Mouse (Mus musculus) embryonic facial prominence, embryonic 13.5 days (tissue): ENCODE results near the gene Mrps6. TPM values are rescaled to one million over a fixed set of nuclear protein-coding genes. Genes with fewer than 3 reads are reported as not detected.
A peak's percentile ranks its signal among the peaks of the same experiment; 100 is the strongest.

Experiments used
- ATAC-seq: fragments of 200-750 bp; cut with Nextera tagmentation; 2 replicates; pipeline ENCODE4 v1.8.0; 2017; ENCODE audit warnings: low read depth; ENCODE audit not compliant: insufficient number of reproducible peaks, insufficient read depth, low FRiP score, low TSS enrichment
- H3K27ac ChIP-seq: fragments of 300-500 bp; sonication (generic); 2 replicates; pipeline ENCODE4 v1.5.1; 2015; ENCODE audit warnings: moderate library complexity, mild to moderate bottlenecking, inconsistent platforms
- H3K27me3 ChIP-seq: fragments of 300-500 bp; sonication (generic); 2 replicates; pipeline ENCODE4 v1.6.1; 2015; ENCODE audit warnings: mild to moderate bottlenecking, inconsistent platforms
- H3K36me3 ChIP-seq: fragments of 300-500 bp; sonication (generic); 2 replicates; pipeline ENCODE4 v1.6.1; 2015; ENCODE audit warnings: mild to moderate bottlenecking, inconsistent platforms
- H3K4me1 ChIP-seq: fragments of 300-500 bp; sonication (generic); 2 replicates; pipeline ENCODE4 v1.6.1; 2015; ENCODE audit warnings: inconsistent platforms
- H3K4me2 ChIP-seq: fragments of 300-500 bp; sonication (generic); 2 replicates; pipeline ENCODE4 v1.6.1; 2015; ENCODE audit warnings: moderate library complexity, mild to moderate bottlenecking, inconsistent platforms
- H3K4me3 ChIP-seq: fragments of 300-500 bp; sonication (generic); 2 replicates; pipeline ENCODE4 v1.5.1; 2015; ENCODE audit warnings: mild to moderate bottlenecking, inconsistent platforms
- H3K9ac ChIP-seq: fragments of 300-500 bp; sonication (generic); 2 replicates; pipeline ENCODE4 v1.6.1; 2015; ENCODE audit warnings: mild to moderate bottlenecking, inconsistent platforms
- H3K9me3 ChIP-seq: fragments of 300-500 bp; sonication (generic); 2 replicates; pipeline ENCODE4 v1.6.1; 2016; ENCODE audit warnings: inconsistent platforms
- WGBS: fragments of 180-500 bp; shearing (Covaris S2); methylation state at CpG from one replicate; pipeline ENCODE4 v1.1.7; 2015; ENCODE audit warnings: mixed read lengths; 5-methylcytosine and 5-hydroxymethylcytosine counted together
- polyA plus RNA-seq: library from polyadenylated mRNA; unstranded; fragments of >200 nt; fragmentation: Nextera tagmentation; extraction: Ambion mirVana; gene quantifications from 2 replicates; pipeline ENCODE4 v1.2.1, GENCODE M21; 2015

Gene Mrps6
- polyA plus RNA-seq, 1 experiment from 2014 or later = 98.3 TPM

DNA sequence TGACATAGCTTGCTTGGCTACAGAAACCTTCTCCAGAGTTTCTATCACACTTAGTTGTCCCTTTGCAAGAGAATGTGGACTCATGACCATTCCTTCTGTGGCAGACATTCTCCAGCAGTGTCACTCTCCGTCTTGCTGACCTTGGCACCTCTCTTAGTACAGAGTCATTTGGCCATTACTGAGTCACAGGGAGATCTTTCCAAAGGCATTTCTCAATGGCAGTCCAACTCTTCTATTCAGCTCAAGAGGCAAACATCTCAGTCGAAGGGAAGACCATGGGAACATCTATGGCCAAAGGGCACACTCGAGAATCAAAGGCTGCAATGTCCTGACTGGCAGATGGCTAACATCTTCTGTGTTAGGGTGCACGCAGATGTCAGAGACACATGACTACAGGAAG lies 74.4 kb downstream of the Mrps6 start:
- no peaks in the 10 kb centered on the region for H3K36me3 ChIP-seq
- H3K4me1 ChIP-seq = peaks cover 7% of the 10 kb centered on the region; the same call in 1 of the 2 replicates
- H3K9me3 ChIP-seq = no peaks in the 10 kb centered on the region
- no peak for ATAC-seq
- no peak overlapping the region for H3K4me3 ChIP-seq
- H3K9ac ChIP-seq = no peak overlapping the region
- no peak overlapping the region for H3K27ac ChIP-seq
- no peak overlapping the region for H3K4me2 ChIP-seq
- no peaks in the 10 kb centered on the region for H3K27me3 ChIP-seq
- 84% methylated on average over 4 of the region's 4 CpGs for WGBS

GRCm38 (mm10) chr16:92134148-92134764 lies 76.2 kb downstream of the Mrps6 start:
- no peak overlapping the region for H3K27ac ChIP-seq
- no peak overlapping the region for H3K4me2 ChIP-seq
- no peak for ATAC-seq
- H3K9ac ChIP-seq = no peak overlapping the region
- H3K27me3 ChIP-seq = no peaks in the 10 kb centered on the region
- WGBS = 68% methylated on average over 11 of the region's 11 CpGs
- H3K36me3 ChIP-seq = no peaks in the 10 kb centered on the region
- H3K4me1 ChIP-seq = peaks cover 11% of the 10 kb centered on the region
- no peaks in the 10 kb centered on the region for H3K9me3 ChIP-seq
- H3K4me3 ChIP-seq = no peak overlapping the region

GRCm38 (mm10) chr16:92136275-92136674 lies 78.2 kb downstream of the Mrps6 start:
- Histone ChIP-seq H3K4me3 (no peak overlapping the region), H3K9me3 (no peaks in the 10 kb centered on the region), H3K4me2 (no peak overlapping the region), H3K4me1 (peaks cover 22% of the 10 kb centered on the region), H3K36me3 (no peaks in the 10 kb centered on the region), H3K27ac (no peak overlapping the region), H3K27me3 (no peaks in the 10 kb centered on the region), H3K9ac (no peak overlapping the region)
- no peak for ATAC-seq
- 90% methylated on average over 15 of the region's 15 CpGs for WGBS

GRCm38 (mm10) chr16:92139386-92140261 lies 81.6 kb downstream of the Mrps6 start:
- no peak for ATAC-seq

DNA sequence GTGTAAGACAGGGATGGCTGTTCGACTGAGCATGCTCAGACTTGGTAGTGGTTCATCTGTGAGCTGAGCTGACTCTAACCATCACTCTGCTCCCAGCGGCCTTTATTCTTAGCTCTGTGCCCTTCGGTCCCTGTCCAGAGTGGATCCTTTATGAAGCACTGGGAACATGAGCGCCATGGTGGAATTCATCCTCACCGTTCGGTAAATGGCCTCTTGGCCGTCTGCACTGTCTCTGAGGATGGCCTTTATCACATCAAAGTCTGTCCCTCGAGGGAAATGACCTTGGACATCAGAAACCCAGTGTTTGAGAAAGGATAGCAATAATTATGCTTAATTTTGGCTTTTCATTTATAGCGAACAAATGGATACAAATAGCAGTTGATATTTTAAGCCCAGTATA lies 82.3 kb downstream of the Mrps6 start:
- peak overlapping the region; percentile 79; the same call in 1 of the 2 replicates for H3K27ac ChIP-seq
- ATAC-seq = no peak
- WGBS = 59% methylated on average over 9 of the region's 9 CpGs

More at GRCm38 (mm10) chr16:92139386-92140261, 81.6 kb downstream of the Mrps6 start:
- Histone ChIP-seq H3K4me2 (0 out of 2 replicates have a peak overlapping the region, but pooled peaks have one; percentile 3), H3K27me3 (no peaks in the 10 kb centered on the region), H3K36me3 (no peaks in the 10 kb centered on the region), H3K9me3 (no peaks in the 10 kb centered on the region), H3K9ac (no peak overlapping the region), H3K27ac (peak overlapping the region; percentile 79), H3K4me1 (peaks cover 17% of the 10 kb centered on the region), H3K4me3 (no peak overlapping the region)
- 40% methylated on average over 15 of the region's 15 CpGs for WGBS

GRCm38 (mm10) chr16:92141021-92141420 lies 83.0 kb downstream of the Mrps6 start:
- no peaks in the 10 kb centered on the region for H3K9me3 ChIP-seq

More for the DNA sequence above, 82.3 kb downstream of the Mrps6 start:
- no peaks in the 10 kb centered on the region for H3K27me3 ChIP-seq
- peaks cover 15% of the 10 kb centered on the region for H3K4me1 ChIP-seq
- H3K4me2 ChIP-seq = no peak overlapping the region
- no peaks in the 10 kb centered on the region for H3K9me3 ChIP-seq
- H3K9ac ChIP-seq = no peak overlapping the region
- H3K4me3 ChIP-seq = no peak overlapping the region
- no peaks in the 10 kb centered on the region for H3K36me3 ChIP-seq

DNA sequence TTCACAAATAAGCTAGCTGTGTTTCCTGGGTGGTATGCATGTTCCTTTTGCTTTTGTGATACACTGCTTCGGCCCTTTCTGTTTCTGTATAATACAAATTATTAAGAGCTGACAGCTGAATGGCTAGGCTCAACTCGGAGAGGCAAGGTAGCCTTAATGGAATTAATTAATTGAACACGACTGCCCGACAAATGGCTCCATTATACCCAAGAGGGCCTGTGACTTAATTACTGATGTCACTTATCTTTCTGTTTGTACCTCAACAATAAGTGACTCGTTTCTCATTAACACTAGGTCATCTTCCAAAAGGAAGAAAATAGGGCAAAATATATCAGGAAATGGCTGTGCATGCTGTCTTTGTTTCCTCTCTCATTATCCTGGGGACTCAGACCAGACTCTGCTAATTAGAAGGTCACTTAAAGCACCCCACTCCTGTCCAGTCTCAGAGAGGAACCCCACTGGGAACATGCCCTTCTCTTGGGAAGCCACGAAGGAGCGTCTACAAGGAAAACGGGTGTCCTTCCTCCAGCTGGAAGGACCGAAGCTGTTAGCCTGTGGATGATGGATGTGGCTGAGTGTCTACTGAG lies 84.4 kb downstream of the Mrps6 start:
- H3K4me3 ChIP-seq = no peak overlapping the region
- no peaks in the 10 kb centered on the region for H3K9me3 ChIP-seq
- H3K27ac ChIP-seq = no peak overlapping the region
- peaks cover 23% of the 10 kb centered on the region for H3K4me1 ChIP-seq
- no peak overlapping the region for H3K9ac ChIP-seq
- no peak overlapping the region for H3K4me2 ChIP-seq
- H3K36me3 ChIP-seq = no peaks in the 10 kb centered on the region
- H3K27me3 ChIP-seq = no peaks in the 10 kb centered on the region
- 72% methylated on average over 9 of the region's 9 CpGs for WGBS
- ATAC-seq = no peak

More at GRCm38 (mm10) chr16:92141021-92141420, 83.0 kb downstream of the Mrps6 start:
- Histone ChIP-seq H3K4me3 (no peak overlapping the region), H3K4me2 (no peak overlapping the region), H3K4me1 (peaks cover 14% of the 10 kb centered on the region), H3K27ac (no peak overlapping the region), H3K9ac (no peak overlapping the region), H3K27me3 (no peaks in the 10 kb centered on the region), H3K36me3 (no peaks in the 10 kb centered on the region)
- WGBS = 91% methylated on average over 12 of the region's 12 CpGs
- ATAC-seq = no peak

- Histone ChIP-seq H3K27me3 (no peaks in the 10 kb centered on the region), H3K27ac (no peak overlapping the region), H3K4me2 (no peak overlapping the region), H3K9ac (no peak overlapping the region), H3K9me3 (no peaks in the 10 kb centered on the region), H3K4me3 (no peak overlapping the region), H3K36me3 (no peaks in the 10 kb centered on the region), H3K4me1 (peaks cover 12% of the 10 kb centered on the region)
- no peak for ATAC-seq
- 71% methylated on average over 12 of the region's 12 CpGs for WGBS
These were observed 89.7 kb downstream of the Mrps6 start for GRCm38 (mm10) chr16:92147631-92148366.

- H3K36me3 ChIP-seq = no peaks in the 10 kb centered on the region
- H3K9ac ChIP-seq = no peak overlapping the region
- 81% methylated on average over 2 of the region's 2 CpGs for WGBS
- ATAC-seq = no peak
- peaks cover 12% of the 10 kb centered on the region for H3K4me1 ChIP-seq
- no peak overlapping the region for H3K4me2 ChIP-seq
- H3K9me3 ChIP-seq = no peaks in the 10 kb centered on the region
- H3K4me3 ChIP-seq = no peak overlapping the region
- H3K27me3 ChIP-seq = no peaks in the 10 kb centered on the region
- H3K27ac ChIP-seq = no peak overlapping the region
These were observed 90.3 kb downstream of the Mrps6 start for GRCm38 (mm10) chr16:92148367-92148728.

DNA sequence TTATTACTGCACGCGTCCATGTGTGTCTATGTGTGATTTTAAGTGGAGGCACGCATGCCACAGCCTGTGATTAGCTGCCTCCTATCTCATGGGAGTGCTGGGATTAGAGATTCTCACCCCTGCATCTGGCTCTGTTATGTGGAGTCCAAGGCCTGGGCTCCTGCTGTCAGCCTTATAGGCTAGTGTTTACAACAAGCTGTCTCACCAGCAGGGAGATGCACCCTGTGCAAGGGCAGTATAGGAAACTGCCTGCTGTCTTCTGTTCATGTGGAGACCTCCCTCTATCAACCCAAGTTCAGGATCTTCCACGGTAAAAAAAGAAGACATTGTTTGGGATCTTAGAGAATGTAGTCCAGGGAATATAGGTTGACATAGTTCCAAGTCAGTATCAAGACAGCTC lies 92.9 kb downstream of the Mrps6 start:
- Histone ChIP-seq H3K4me3 (no peak overlapping the region), H3K36me3 (no peaks in the 10 kb centered on the region), H3K4me2 (no peak overlapping the region), H3K9me3 (no peaks in the 10 kb centered on the region), H3K27ac (no peak overlapping the region), H3K9ac (no peak overlapping the region), H3K27me3 (no peaks in the 10 kb centered on the region; the same call in 1 of the 2 replicates), H3K4me1 (peaks cover 12% of the 10 kb centered on the region)
- ATAC-seq = no peak
- WGBS = 65% methylated on average over 4 of the region's 4 CpGs

- ATAC-seq = 0 out of 2 replicates have a peak, but pooled peaks have one; percentile 9
- peak overlapping the region; percentile 86 for H3K4me2 ChIP-seq
- H3K4me1 ChIP-seq = peaks cover 15% of the 10 kb centered on the region
- WGBS = 2% methylated on average over 14 of the region's 14 CpGs
- peak overlapping the region; percentile 49 for H3K4me3 ChIP-seq
- peak overlapping the region; percentile 66 for H3K9ac ChIP-seq
- no peaks in the 10 kb centered on the region; the same call in 1 of the 2 replicates for H3K27me3 ChIP-seq
- no peaks in the 10 kb centered on the region for H3K9me3 ChIP-seq
- peak overlapping the region; percentile 78 for H3K27ac ChIP-seq
- H3K36me3 ChIP-seq = no peaks in the 10 kb centered on the region
These were observed 100.0 kb downstream of the Mrps6 start for GRCm38 (mm10) chr16:92158021-92158455.
